Mouse (Mus musculus) lung, postnatal 0 days (tissue): Measurements from ENCODE around the gene Akap9.

ENCODE experiments used
- CTCF ChIP-seq: IDR thresholded peaks from 2 replicates; pipeline ENCODE4 v1.5.1; 2016; ENCODE audit warnings: antibody characterized with exemption, mild to moderate bottlenecking
- EP300 ChIP-seq: IDR thresholded peaks from 2 replicates; pipeline ENCODE4 v1.6.1; 2016; ENCODE audit warnings: antibody characterized with exemption, mild to moderate bottlenecking, control low read depth

DNA sequence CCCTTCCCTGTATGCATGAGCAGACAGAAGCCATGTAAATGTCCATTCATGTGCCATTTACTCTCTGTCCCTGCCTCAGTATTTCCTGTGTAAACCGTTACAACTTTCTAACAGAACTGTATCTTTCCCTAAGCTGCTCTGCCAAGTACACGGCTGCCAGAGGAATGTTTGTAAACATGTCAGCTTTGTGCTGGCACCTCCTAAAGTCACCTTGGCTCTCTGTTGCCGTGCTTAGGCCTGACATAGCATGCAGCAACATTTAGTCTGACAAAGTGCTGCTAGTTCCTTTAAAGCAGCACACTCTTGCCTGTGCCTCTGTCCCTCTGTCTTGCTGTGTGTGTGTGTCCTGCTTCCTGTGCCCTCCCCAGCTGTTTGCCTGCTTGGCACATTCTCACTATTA lies 139.3 kb downstream of the Akap9 start:
- TF ChIP-seq CTCF (no peak), EP300 (no peak)
